In the genomic region with DNA sequence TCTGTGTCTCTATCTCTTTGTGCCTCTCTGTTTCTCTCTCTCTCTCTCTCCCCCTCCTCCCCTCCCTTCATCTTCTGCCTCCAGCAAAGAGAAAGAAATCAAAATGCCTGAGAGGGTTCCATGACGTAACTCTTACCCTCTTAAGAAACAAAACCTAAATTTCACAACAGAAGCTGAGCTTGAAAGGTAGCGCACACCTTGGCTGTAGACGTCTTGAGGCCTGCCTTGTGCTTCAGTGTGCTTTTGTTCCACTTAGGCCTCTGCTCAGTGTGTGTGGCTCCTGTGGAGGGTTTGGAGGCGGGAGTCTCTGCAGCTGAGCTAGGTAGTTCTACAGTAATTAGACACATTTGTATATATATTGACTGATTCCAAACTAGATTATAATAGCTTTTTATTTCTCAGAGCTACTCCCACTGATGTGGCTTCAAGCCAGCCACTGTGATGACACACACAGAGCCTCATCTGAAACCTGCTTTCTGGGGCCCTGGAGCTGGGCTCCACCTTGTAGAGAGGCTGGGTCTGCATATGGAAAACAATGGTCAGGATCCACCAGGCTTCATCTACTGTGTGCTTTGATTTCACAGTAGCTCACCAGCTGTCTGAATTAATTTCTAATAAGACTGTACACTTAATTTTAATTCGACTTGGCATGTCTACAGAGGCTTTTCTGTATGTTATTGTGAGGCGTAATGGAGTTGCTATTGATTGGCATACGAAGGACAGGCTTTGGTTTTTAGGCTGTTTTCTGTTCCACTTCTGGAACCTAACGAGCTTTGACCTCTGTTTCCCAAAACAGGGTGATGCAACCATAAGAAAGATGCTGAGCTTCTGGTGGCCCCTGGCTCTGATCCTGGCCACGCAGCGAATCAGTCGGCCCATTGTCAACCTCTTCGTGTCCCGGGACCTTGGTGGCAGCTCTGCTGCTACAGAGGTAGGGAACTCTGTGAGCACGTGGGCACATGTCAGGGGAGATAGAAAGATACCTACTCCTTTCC, we compare ENCODE assay signal across 12 mouse cellular contexts.
DNase-seq lines count a peak whose midpoint lies in the region; ATAC-seq and TF ChIP-seq lines count a peak whose summit lies in the region.
"Had no signal": no experiment of that assay in that cellular context is flagged by ENCODE, and none has a peak within 500 bp of the region (broad histone marks: within the 10 kb centered on the region; RNA-seq: fewer than 3 reads in every experiment).

No protein-coding gene starts in this region.

- no peak for DNase-seq in embryonic facial prominence, embryonic 10.5 days (ENCODE audit: low spot score)
- peak; percentile 69 for DNase-seq in lung, postnatal 0 days (ENCODE audit: low spot score)
- no peak for DNase-seq in lung, postnatal 10 days
- DNase-seq in layer of hippocampus, adult 8-10 months (ENCODE audit: low spot score in 2 of 2) = peak; percentile 73 to 76
- peak; percentile 64 for DNase-seq in right cerebral cortex, postnatal 25 days
- no peak for DNase-seq in kidney, postnatal 14 days
- DNase-seq in adrenal gland, adult 18-20 months (ENCODE audit: low spot score in 2 of 2) = no peak
- DNase-seq: cerebellum, adult 9-10 months; kidney, adult 2 months had no signal

- no peak for ATAC-seq in embryonic facial prominence, embryonic 15.5 days (ENCODE audit: insufficient number of reproducible peaks, low FRiP score, low TSS enrichment, low read depth)
- ATAC-seq in lung, postnatal 0 days = peak; percentile 89

- no peak overlapping the region for H3K4me3 ChIP-seq in embryonic facial prominence, embryonic 15.5 days (replicated peaks)
- no peak overlapping the region for H3K4me3 ChIP-seq in embryonic facial prominence, embryonic 10.5 days
- no peak overlapping the region for H3K4me3 ChIP-seq in lung, postnatal 0 days (ENCODE audit: low read depth, low read length)
- H3K4me3 ChIP-seq: heart, embryonic 12.5 days had no signal

- no peak for TF ChIP-seq EP300 in lung, postnatal 0 days (IDR thresholded peaks at IDR 0.05)

- H3K4me1 ChIP-seq in embryonic facial prominence, embryonic 15.5 days = peaks cover 4% of the 10 kb centered on the region
- H3K4me1 ChIP-seq in embryonic facial prominence, embryonic 10.5 days = peaks cover under 1% of the 10 kb centered on the region; the same call in 1 of the 2 replicates
- H3K4me1 ChIP-seq in lung, postnatal 0 days (ENCODE audit: insufficient read depth, low read depth, low read length) = no peaks in the 10 kb centered on the region
- H3K4me1 ChIP-seq: heart, embryonic 12.5 days had no signal

- H3K9ac ChIP-seq in embryonic facial prominence, embryonic 15.5 days = no peak overlapping the region
- no peak overlapping the region for H3K9ac ChIP-seq in lung, postnatal 0 days (replicated peaks; ENCODE audit: low read depth)
- H3K9ac ChIP-seq: heart, embryonic 12.5 days had no signal

- WGBS in embryonic facial prominence, embryonic 15.5 days = 72% methylated on average over 14 of the region's 14 CpGs
- 88% methylated on average over 14 of the region's 14 CpGs for WGBS in embryonic facial prominence, embryonic 10.5 days
- 80% methylated on average over 14 of the region's 14 CpGs for WGBS in lung, postnatal 0 days

- H3K9me3 ChIP-seq in embryonic facial prominence, embryonic 15.5 days (replicated peaks) = no peaks in the 10 kb centered on the region
- H3K9me3 ChIP-seq in embryonic facial prominence, embryonic 10.5 days = no peaks in the 10 kb centered on the region
- H3K9me3 ChIP-seq in lung, postnatal 0 days (ENCODE audit: low read length) = no peaks in the 10 kb centered on the region
- H3K9me3 ChIP-seq: heart, embryonic 12.5 days had no signal

- H3K4me2 ChIP-seq in embryonic facial prominence, embryonic 15.5 days (replicated peaks) = no peak overlapping the region
- H3K4me2 ChIP-seq in lung, postnatal 0 days (replicated peaks; ENCODE audit: low read depth, low read length) = no peak overlapping the region
- H3K4me2 ChIP-seq: heart, embryonic 12.5 days; liver, embryonic 11.5 days had no signal

- no peak for TF ChIP-seq CTCF in lung, postnatal 0 days (IDR thresholded peaks at IDR 0.05)

- peak overlapping the region; percentile 24; the same call in 1 of the 2 replicates for H3K27ac ChIP-seq in embryonic facial prominence, embryonic 15.5 days (replicated peaks)
- H3K27ac ChIP-seq in embryonic facial prominence, embryonic 10.5 days (replicated peaks) = no peak overlapping the region
- H3K27ac ChIP-seq in lung, postnatal 0 days (ENCODE audit: low read length) = no peak overlapping the region

- peaks cover 4% of the 10 kb centered on the region; the same call in 1 of the 2 replicates for H3K36me3 ChIP-seq in embryonic facial prominence, embryonic 15.5 days
- 0 out of 2 replicates have a peak, but pooled peaks cover 6% of the 10 kb centered on the region for H3K36me3 ChIP-seq in embryonic facial prominence, embryonic 10.5 days (replicated peaks)
- H3K36me3 ChIP-seq in lung, postnatal 0 days (ENCODE audit: insufficient read depth, low read length) = no peaks in the 10 kb centered on the region

- no peaks in the 10 kb centered on the region for H3K27me3 ChIP-seq in embryonic facial prominence, embryonic 15.5 days
- no peaks in the 10 kb centered on the region for H3K27me3 ChIP-seq in embryonic facial prominence, embryonic 10.5 days (replicated peaks; ENCODE audit: low read depth, poor library complexity, severe bottlenecking)
- H3K27me3 ChIP-seq in lung, postnatal 0 days (replicated peaks; ENCODE audit: insufficient read depth, low read length) = no peaks in the 10 kb centered on the region
- H3K27me3 ChIP-seq: heart, embryonic 12.5 days had no signal

Comparison
In these comparisons a context has a peak if more than half of its experiments do, and no peak if none do; other contexts are left out.
1. DNase-seq: peak in lung, postnatal 0 days (single experiment), layer of hippocampus, adult 8-10 months (2 of 2) and right cerebral cortex, postnatal 25 days (single experiment); none in embryonic facial prominence, embryonic 10.5 days (single experiment), lung, postnatal 10 days (single experiment), kidney, postnatal 14 days (single experiment) and adrenal gland, adult 18-20 months (0 of 2).